Mouse (Mus musculus) left cerebral cortex, adult 2 months (tissue): Measurements from ENCODE around the gene Lysmd4. TPM values are rescaled to one million over a fixed set of nuclear protein-coding genes. Genes with fewer than 3 reads are reported as not detected.
A peak's percentile ranks its signal among the peaks of the same experiment; 100 is the strongest.

ENCODE experiments used
- DNase-seq, 2 experiments: peaks; one replicate each; pipeline ENCODE4 v3.0.0; 2021 to 2022; ENCODE audit warnings: low spot score in 2 of 2, mixed read lengths in 1 of 2; ENCODE audit errors: extremely low spot score in 1 of 2
- H3K27ac ChIP-seq: fragments of 200-600 bp; 2 replicates; pipeline ENCODE4 v1.8.1; 2022
- H3K4me3 ChIP-seq: fragments of 200-600 bp; 2 replicates; pipeline ENCODE4 v1.8.1; 2022
- CTCF ChIP-seq: fragments of 200-600 bp; IDR thresholded peaks from 2 replicates; pipeline ENCODE4 v1.8.1; 2022; ENCODE audit warnings: antibody characterized with exemption, mild to moderate bottlenecking, moderate library complexity
- intact Hi-C: fragments of 180-260 bp; cut with DNase I; formaldehyde crosslinking; loops from one replicate; pipeline ENCODE4 v1.15.1; 2025
- long read RNA-seq, 2 experiments: library from polyadenylated mRNA; stranded (forward); transcript quantifications; one replicate each; pipeline ENCODE4 v2.0.0; 2021; ENCODE audit warnings: borderline mapping rate in 2 of 2
- total RNA-seq, 2 experiments: library from RNA; stranded (reverse); gene quantifications; 2 replicates each; pipeline ENCODE4 v1.2.3; 2021

The Lysmd4 gene
- 10 to 100 TPM; 33.7 to 36.1 TPM for total RNA-seq
- long read RNA-seq, experiment 1, transcript Lysmd4-202 (4 exons, 3,319 nt): major isoform, 21 of 77 reads
- long read RNA-seq, experiment 1, transcript Lysmd4-208 (3 exons, 551 nt): minor isoform, 10 of 77 reads
- long read RNA-seq, experiment 1, partial matches to known transcripts: 14 of 77 reads
- long read RNA-seq, experiment 1, other reads (novel, unspliced or antisense): 27 of 77 reads
- long read RNA-seq, experiment 2, transcript Lysmd4-202 (4 exons, 3,319 nt): major isoform, 8 of 36 reads
- long read RNA-seq, experiment 2, partial matches to known transcripts: 10 of 36 reads
- long read RNA-seq, experiment 2, other reads (novel, unspliced or antisense): 8 of 36 reads

- Histone ChIP-seq H3K27ac (peak within 1 kb of the TSS; percentile 85), H3K4me3 (peak within 1 kb of the TSS; percentile 92)
- peak; percentile 94 to 96 for DNase-seq
- intact Hi-C loops: no loop called here
- TF ChIP-seq CTCF: no peak
Observed at GRCm38 (mm10) chr7:67222220-67222862, at the start of gene Lysmd4. Lysmd4 (plus strand) TSS chr7:67222544.

DNA sequence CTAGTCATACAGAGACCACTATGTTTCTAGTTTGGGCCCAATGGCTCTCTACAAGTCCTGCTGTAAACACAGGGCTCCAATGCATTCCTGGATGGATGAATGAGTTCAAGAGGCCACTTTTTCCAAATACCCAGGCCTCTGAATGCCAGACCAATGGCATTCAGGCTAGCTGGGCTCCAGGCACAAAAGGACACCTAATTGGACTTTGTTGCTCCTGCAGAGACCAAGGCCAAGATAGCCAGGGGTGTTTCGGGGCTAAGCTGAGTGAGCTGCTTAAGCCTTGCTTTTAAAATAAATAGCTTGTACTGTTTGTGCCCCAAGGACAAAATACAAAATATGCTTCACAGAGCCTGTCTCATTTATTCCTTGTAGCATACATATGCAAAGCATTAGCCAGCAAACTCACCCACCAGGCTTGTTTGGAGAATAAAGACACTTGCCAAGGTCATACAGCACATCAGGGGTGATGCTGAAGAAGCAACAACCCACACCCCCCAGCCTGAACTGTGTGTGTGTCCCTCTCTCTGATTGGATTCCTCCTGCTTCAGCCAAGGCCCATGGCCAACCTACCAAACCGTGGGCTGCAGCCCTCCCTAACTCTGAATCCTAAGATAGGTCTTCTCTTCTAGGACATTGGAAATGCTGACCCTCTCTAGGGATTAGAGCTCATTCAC is 48.7 kb upstream of the Lysmd4 start:
- no peak for TF ChIP-seq CTCF
- Histone ChIP-seq H3K27ac (no peak overlapping the region), H3K4me3 (no peak overlapping the region)
- intact Hi-C loops: no loop called here
- no peak for DNase-seq

- intact Hi-C loops: no loop called here
- H3K27ac ChIP-seq: no peak overlapping the region
- no peak for TF ChIP-seq CTCF
- no peak overlapping the region for H3K4me3 ChIP-seq
- DNase-seq: no peak
Observed at GRCm38 (mm10) chr7:67183786-67184185, 38.6 kb upstream of the Lysmd4 start.

GRCm38 (mm10) chr7:67199412-67199811 is 22.9 kb upstream of the Lysmd4 start:
- peak; percentile 64 to 71 for DNase-seq
- Histone ChIP-seq H3K4me3 (no peak overlapping the region), H3K27ac (no peak overlapping the region)
- peak; percentile 82 for TF ChIP-seq CTCF
- intact Hi-C loops: loop anchor here (2.0 to 5.0 kb wide), 2 partner anchors 379 to 487 kb away; no protein-coding TSS in a partner anchor

DNA sequence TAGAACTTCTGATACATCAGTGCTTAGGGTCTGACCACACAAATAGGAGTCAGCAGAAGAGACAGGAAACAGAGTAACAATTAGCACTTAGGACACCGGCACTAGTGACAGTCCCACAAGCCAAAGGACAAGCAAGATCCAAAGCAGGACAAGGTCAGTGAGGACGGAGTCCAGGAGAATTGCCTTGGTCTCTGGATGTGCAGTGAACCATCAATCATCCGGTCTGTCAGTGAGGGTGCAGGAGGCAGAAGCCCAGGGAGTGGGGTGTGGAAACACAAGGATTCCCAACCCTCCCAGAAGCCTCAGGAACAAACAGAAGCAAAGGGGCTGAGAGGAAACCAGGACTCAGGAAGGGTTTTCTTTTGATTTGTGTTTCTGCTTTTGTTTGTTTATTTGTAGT is 18.7 kb upstream of the Lysmd4 start:
- DNase-seq: no peak
- intact Hi-C loops: no loop called here
- H3K4me3 ChIP-seq: no peak overlapping the region
- TF ChIP-seq CTCF: no peak
- no peak overlapping the region for H3K27ac ChIP-seq

GRCm38 (mm10) chr7:67205734-67206425 is 16.5 kb upstream of the Lysmd4 start:
- no peak for DNase-seq
- TF ChIP-seq CTCF: no peak
- no peak overlapping the region for H3K27ac ChIP-seq
- intact Hi-C loops: no loop called here
- H3K4me3 ChIP-seq: no peak overlapping the region

GRCm38 (mm10) chr7:67206496-67206895 is 15.8 kb upstream of the Lysmd4 start:
- Histone ChIP-seq H3K4me3 (no peak overlapping the region), H3K27ac (no peak overlapping the region)
- intact Hi-C loops: no loop called here
- no peak for DNase-seq
- TF ChIP-seq CTCF: no peak

DNA sequence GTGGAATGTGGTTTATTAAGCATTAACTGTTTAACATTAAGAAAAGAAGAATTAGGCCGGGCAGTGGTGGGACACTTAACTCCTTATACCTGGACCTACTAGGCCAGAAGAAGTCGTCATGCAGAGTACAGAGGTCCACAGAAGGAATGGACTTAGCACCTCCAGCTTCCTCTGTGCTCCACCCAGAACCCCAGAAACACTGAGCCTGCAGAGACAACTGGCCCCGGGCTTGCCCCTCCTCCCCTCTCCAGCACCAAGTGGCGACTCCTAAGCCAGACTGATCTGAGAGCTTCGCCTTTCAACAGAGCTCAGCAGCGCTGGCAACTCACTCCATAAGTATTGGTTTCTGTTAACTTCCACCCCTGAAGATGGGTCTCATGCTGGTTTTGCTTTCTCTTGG is 14.6 kb upstream of the Lysmd4 start:
- intact Hi-C loops: no loop called here
- no peak overlapping the region for H3K4me3 ChIP-seq
- no peak overlapping the region for H3K27ac ChIP-seq
- TF ChIP-seq CTCF: no peak
- DNase-seq: no peak

GRCm38 (mm10) chr7:67208317-67208716 is 14.0 kb upstream of the Lysmd4 start:
- intact Hi-C loops: no loop called here
- Histone ChIP-seq H3K4me3 (no peak overlapping the region), H3K27ac (no peak overlapping the region)
- DNase-seq: no peak
- TF ChIP-seq CTCF: no peak

DNA sequence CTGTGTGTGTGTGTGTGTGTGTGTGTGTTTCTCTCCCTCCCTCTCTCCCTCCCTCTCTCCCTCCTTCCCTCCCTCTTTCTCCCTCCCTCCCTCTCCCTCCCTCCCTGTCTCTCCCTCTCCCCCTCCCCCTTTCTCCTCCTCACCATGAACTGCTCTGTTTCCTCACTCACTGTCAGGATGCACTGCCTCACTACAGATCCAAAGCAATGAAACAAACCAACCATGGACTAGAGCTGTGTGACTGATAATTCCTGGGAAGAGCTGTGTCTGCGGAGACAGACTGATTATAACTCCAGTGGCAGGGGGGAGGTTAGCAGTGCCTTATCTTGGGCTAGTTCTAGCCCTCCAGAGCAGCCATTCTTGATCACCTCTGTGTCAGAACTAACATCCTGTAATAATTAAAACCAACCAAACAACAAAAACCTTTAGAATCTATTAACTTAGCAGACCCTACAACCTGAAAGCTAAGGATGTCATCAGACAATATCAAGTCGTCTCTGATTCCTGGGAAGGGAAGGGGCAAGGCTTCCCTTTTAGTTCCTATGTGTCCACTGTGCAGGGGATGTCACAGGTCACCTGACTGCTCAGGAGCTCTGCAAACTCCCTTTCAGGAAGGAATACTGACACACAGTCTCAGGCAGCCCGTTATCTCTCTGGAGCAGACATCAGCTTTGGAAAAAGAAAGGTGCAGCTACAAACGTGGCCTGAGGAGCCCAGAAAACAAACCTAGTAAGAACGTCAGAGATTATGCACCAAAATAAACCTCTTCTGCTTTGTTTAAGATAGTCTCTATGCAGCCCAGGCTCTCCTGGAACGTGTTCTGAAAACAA is 12.1 kb upstream of the Lysmd4 start:
- no peak overlapping the region for H3K4me3 ChIP-seq
- intact Hi-C loops: no loop called here
- DNase-seq: no peak

DNA sequence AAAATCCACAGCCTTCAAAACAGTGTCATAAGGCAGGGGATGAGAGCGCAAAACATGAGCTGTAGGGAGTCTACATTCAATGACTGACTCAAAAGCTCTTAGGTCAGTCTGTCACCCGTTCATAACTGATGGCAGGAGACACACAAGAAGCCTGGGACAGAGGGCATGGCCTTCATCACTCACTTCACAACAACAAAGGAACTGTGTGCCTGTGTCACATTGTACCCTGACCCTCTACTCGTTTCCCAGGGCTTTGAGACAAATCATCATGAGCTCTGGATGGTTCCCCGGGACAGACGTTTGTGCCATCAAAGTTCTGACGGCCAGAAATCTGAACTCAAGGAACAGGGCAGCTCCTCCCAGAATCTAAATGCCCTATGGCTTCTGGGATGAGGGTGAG is 11.0 kb upstream of the Lysmd4 start:
- Histone ChIP-seq H3K27ac (no peak overlapping the region), H3K4me3 (no peak overlapping the region)
- DNase-seq: no peak
- intact Hi-C loops: no loop called here
- no peak for TF ChIP-seq CTCF

More for the DNA sequence above, 12.1 kb upstream of the Lysmd4 start:
- TF ChIP-seq CTCF: no peak
- H3K27ac ChIP-seq: no peak overlapping the region
